Mouse (Mus musculus) cerebellum, adult 8-10 months (tissue): ENCODE data around the gene Bphl.
A peak's percentile ranks its signal among the peaks of the same experiment; 100 is the strongest.
"Not testable (repeated sequence)": the region's sequence is repeated elsewhere in the genome, so short reads cannot be mapped to it uniquely, and the experiment has no call there.

Experiments
- DNase-seq: peaks from one replicate; pipeline ENCODE4 v3.0.0; 2022

The Bphl gene

GRCm38 (mm10) chr13:34053673-34054282 is 16.4 kb downstream of the Bphl start:
- no peak for DNase-seq

GRCm38 (mm10) chr13:34054391-34054790 is 17.0 kb downstream of the Bphl start:
- no peak for DNase-seq

- DNase-seq = no peak
Observed at GRCm38 (mm10) chr13:34054983-34055382, 17.6 kb downstream of the Bphl start.

- DNase-seq = no peak
Observed at GRCm38 (mm10) chr13:34057252-34057651, 19.9 kb downstream of the Bphl start.

- no peak for DNase-seq
Observed at GRCm38 (mm10) chr13:34060061-34060460, 22.7 kb downstream of the Bphl start.

GRCm38 (mm10) chr13:34062466-34062865 is 25.1 kb downstream of the Bphl start:
- DNase-seq = no peak

GRCm38 (mm10) chr13:34066351-34066750 is 29.0 kb downstream of the Bphl start:
- no peak for DNase-seq

- DNase-seq = no peak
Observed at GRCm38 (mm10) chr13:34070296-34070695, 32.9 kb downstream of the Bphl start.

GRCm38 (mm10) chr13:34071836-34072235 is 34.4 kb downstream of the Bphl start:
- DNase-seq = no peak

- DNase-seq = no peak
Observed at GRCm38 (mm10) chr13:34072847-34073246, 35.5 kb downstream of the Bphl start.

- DNase-seq = not testable (repeated sequence)
Observed at GRCm38 (mm10) chr13:34074441-34074840, 37.0 kb downstream of the Bphl start.

- DNase-seq = not testable (repeated sequence)
Observed at GRCm38 (mm10) chr13:34075893-34076292, 38.5 kb downstream of the Bphl start.

GRCm38 (mm10) chr13:34076561-34077491 is 39.4 kb downstream of the Bphl start:
- DNase-seq = peak; percentile 36

GRCm38 (mm10) chr13:34077492-34078271 is 40.3 kb downstream of the Bphl start, which contains the start of gene Tubb2a:
Gene Tubb2a, minus strand, starts transcription at chr13:34078007.
- DNase-seq = peak; percentile 90

GRCm38 (mm10) chr13:34078500-34079280 is 41.3 kb downstream of the Bphl start:
- no peak for DNase-seq

GRCm38 (mm10) chr13:34079801-34080200 is 42.4 kb downstream of the Bphl start:
- DNase-seq = no peak

GRCm38 (mm10) chr13:34081926-34082325 is 44.5 kb downstream of the Bphl start:
- DNase-seq = no peak

GRCm38 (mm10) chr13:34084026-34084750 is 46.8 kb downstream of the Bphl start:
- DNase-seq = no peak

GRCm38 (mm10) chr13:34087052-34087812 is 49.8 kb downstream of the Bphl start:
- DNase-seq = no peak

GRCm38 (mm10) chr13:34088201-34088649 is 50.8 kb downstream of the Bphl start:
- not testable (repeated sequence) for DNase-seq

GRCm38 (mm10) chr13:34088871-34089288 is 51.5 kb downstream of the Bphl start:
- no peak for DNase-seq
